Mouse (Mus musculus) stomach, postnatal 0 days (tissue): ENCODE results near the gene Actrt3. TPM values are rescaled to one million over a fixed set of nuclear protein-coding genes. Genes with fewer than 3 reads are reported as not detected.
A peak's percentile ranks its signal among the peaks of the same experiment; 100 is the strongest.

Source experiments
- ATAC-seq: fragments of 200-750 bp; cut with Nextera tagmentation; 2 replicates; pipeline ENCODE4 v1.8.0; 2017; ENCODE audit not compliant: low FRiP score, low TSS enrichment
- DNase-seq: peaks from one replicate; pipeline ENCODE4 v3.0.0-alpha.2; 2016; ENCODE audit warnings: low spot score
- H3K27ac ChIP-seq: fragments of 300-500 bp; sonication (generic); replicated peaks from 2 replicates; pipeline ENCODE4 v1.5.1; 2014; ENCODE audit warnings: mild to moderate bottlenecking, control low read depth
- H3K27me3 ChIP-seq: fragments of 300-500 bp; sonication (generic); 2 replicates; pipeline ENCODE4 v1.6.1; 2014; ENCODE audit warnings: low read length; ENCODE audit not compliant: control insufficient read depth, insufficient read depth
- H3K36me3 ChIP-seq: fragments of 300-500 bp; sonication (generic); 2 replicates; pipeline ENCODE4 v1.6.1; 2014; ENCODE audit warnings: low read length, mixed read lengths; ENCODE audit not compliant: control insufficient read depth, insufficient read depth
- H3K4me1 ChIP-seq: fragments of 300-500 bp; sonication (generic); replicated peaks from 2 replicates; pipeline ENCODE4 v1.6.1; 2014; ENCODE audit warnings: antibody characterized with exemption; ENCODE audit not compliant: control insufficient read depth, insufficient read depth
- H3K4me2 ChIP-seq: fragments of 300-500 bp; sonication (generic); replicated peaks from 2 replicates; pipeline ENCODE4 v1.6.1; 2014; ENCODE audit warnings: low read depth, mild to moderate bottlenecking, control low read depth, moderate library complexity
- H3K4me3 ChIP-seq: fragments of 300-500 bp; sonication (generic); 2 replicates; pipeline ENCODE4 v1.5.1; 2014; ENCODE audit warnings: low read depth, low read length, control low read depth
- H3K9ac ChIP-seq: fragments of 300-500 bp; sonication (generic); 2 replicates; pipeline ENCODE4 v1.6.1; 2014; ENCODE audit warnings: mild to moderate bottlenecking, low read length, control low read depth, mixed read lengths
- H3K9me3 ChIP-seq: fragments of 300-500 bp; sonication (generic); 2 replicates; pipeline ENCODE4 v1.6.1; 2016; ENCODE audit warnings: low read length; ENCODE audit not compliant: control insufficient read depth
- CTCF ChIP-seq: IDR thresholded peaks from 2 replicates; pipeline ENCODE4 v1.5.1; 2016; ENCODE audit warnings: antibody characterized with exemption, low read depth, mild to moderate bottlenecking, moderate library complexity
- EP300 ChIP-seq: optimal IDR thresholded peaks from 2 replicates; pipeline ENCODE3; 2016; ENCODE audit warnings: antibody characterized with exemption
- WGBS: fragments of 180-500 bp; shearing (Covaris S2); extraction: QIAGEN DNeasy Blood & Tissue Kit; methylation state at CpG from one replicate; pipeline ENCODE4 v1.1.7; 2014; 5-methylcytosine and 5-hydroxymethylcytosine counted together
- polyA plus RNA-seq: library from polyadenylated mRNA; unstranded; fragments of >200 nt; fragmentation: Nextera tagmentation; extraction: Ambion mirVana; gene quantifications from 2 replicates; pipeline ENCODE4 v1.2.1, GENCODE M21; 2015

Actrt3 gene
- polyA plus RNA-seq, 1 experiment from 2014 or later: not detected

- TF ChIP-seq EP300 (no peak), CTCF (peak; percentile 45)
- Histone ChIP-seq H3K27me3 (no peaks in the 10 kb centered on the region), H3K27ac (no peak overlapping the region), H3K36me3 (no peaks in the 10 kb centered on the region), H3K4me1 (no peaks in the 10 kb centered on the region), H3K9ac (no peak overlapping the region), H3K4me3 (no peak overlapping the region), H3K9me3 (no peaks in the 10 kb centered on the region), H3K4me2 (no peak overlapping the region)
- 56% methylated on average over 3 of the region's 3 CpGs for WGBS
- DNase-seq (no peak), ATAC-seq (no peak)
These were observed 33.9 kb upstream of the Actrt3 start for GRCm38 (mm10) chr3:30633681-30634080.

GRCm38 (mm10) chr3:30620132-30620531 lies 20.4 kb upstream of the Actrt3 start:
- WGBS: 75% methylated on average over 8 of the region's 8 CpGs
- no peak for TF ChIP-seq EP300
- no peak for TF ChIP-seq CTCF
- Histone ChIP-seq H3K9me3 (no peaks in the 10 kb centered on the region), H3K27me3 (no peaks in the 10 kb centered on the region), H3K4me3 (no peak overlapping the region), H3K9ac (no peak overlapping the region), H3K4me1 (no peaks in the 10 kb centered on the region), H3K27ac (no peak overlapping the region), H3K4me2 (no peak overlapping the region), H3K36me3 (peaks cover 16% of the 10 kb centered on the region)
- ATAC-seq: no peak
- DNase-seq: no peak

GRCm38 (mm10) chr3:30610930-30611329 lies 11.2 kb upstream of the Actrt3 start:
- no peak for ATAC-seq
- DNase-seq: no peak
- H3K27me3 ChIP-seq: no peaks in the 10 kb centered on the region
- H3K36me3 ChIP-seq: peaks cover 26% of the 10 kb centered on the region
- no peak overlapping the region for H3K4me2 ChIP-seq
- WGBS: 91% methylated on average over 4 of the region's 4 CpGs
- H3K4me1 ChIP-seq: no peaks in the 10 kb centered on the region
- H3K4me3 ChIP-seq: no peak overlapping the region
- H3K27ac ChIP-seq: no peak overlapping the region
- no peaks in the 10 kb centered on the region for H3K9me3 ChIP-seq
- H3K9ac ChIP-seq: no peak overlapping the region
- TF ChIP-seq EP300 (no peak), CTCF (no peak)

- Histone ChIP-seq H3K4me2 (no peak overlapping the region), H3K4me1 (no peaks in the 10 kb centered on the region), H3K27me3 (no peaks in the 10 kb centered on the region), H3K4me3 (no peak overlapping the region), H3K27ac (no peak overlapping the region), H3K9me3 (no peaks in the 10 kb centered on the region), H3K36me3 (peaks cover 23% of the 10 kb centered on the region), H3K9ac (no peak overlapping the region)
- TF ChIP-seq EP300: no peak
- no peak for TF ChIP-seq CTCF
- WGBS: 75% methylated on average over 3 of the region's 3 CpGs
- ATAC-seq (no peak), DNase-seq (no peak)
These were observed 9.3 kb upstream of the Actrt3 start for GRCm38 (mm10) chr3:30608999-30609398.

GRCm38 (mm10) chr3:30603256-30603655 lies 3.5 kb upstream of the Actrt3 start:
- TF ChIP-seq EP300 (no peak), CTCF (no peak)
- peaks cover 7% of the 10 kb centered on the region; the same call in 1 of the 2 replicates for H3K4me1 ChIP-seq
- peak overlapping the region; percentile 88 for H3K4me3 ChIP-seq
- no peaks in the 10 kb centered on the region for H3K9me3 ChIP-seq
- WGBS: 39% methylated on average over 10 of the region's 10 CpGs
- peak overlapping the region; percentile 75 for H3K4me2 ChIP-seq
- H3K9ac ChIP-seq: peak overlapping the region; percentile 91; the same call in 1 of the 2 replicates
- H3K27ac ChIP-seq: peak overlapping the region; percentile 97; the same call in 1 of the 2 replicates
- ATAC-seq (no peak), DNase-seq (no peak)
- peaks cover 8% of the 10 kb centered on the region; the same call in 1 of the 2 replicates for H3K36me3 ChIP-seq
- H3K27me3 ChIP-seq: no peaks in the 10 kb centered on the region

GRCm38 (mm10) chr3:30602740-30603098 lies 3.0 kb upstream of the Actrt3 start:
- Histone ChIP-seq H3K27ac (peak overlapping the region; percentile 97), H3K9me3 (no peaks in the 10 kb centered on the region), H3K4me1 (peaks cover 7% of the 10 kb centered on the region; the same call in 1 of the 2 replicates), H3K4me3 (peak overlapping the region; percentile 88), H3K9ac (peak overlapping the region; percentile 91), H3K4me2 (peak overlapping the region; percentile 75), H3K27me3 (no peaks in the 10 kb centered on the region), H3K36me3 (peaks cover 6% of the 10 kb centered on the region; the same call in 1 of the 2 replicates)
- TF ChIP-seq CTCF (no peak), EP300 (no peak)
- ATAC-seq (peak; percentile 75), DNase-seq (peak; percentile 85)
- WGBS: under 1% methylated on average over 27 of the region's 27 CpGs
